Mouse (Mus musculus) left cerebral cortex, postnatal 36 days (tissue): ENCODE measurements around the gene Sarnp. TPM values are rescaled to one million over a fixed set of nuclear protein-coding genes. Genes with fewer than 3 reads are reported as not detected.

Source experiments
- DNase-seq, 2 experiments: peaks; one replicate each; pipeline ENCODE4 v3.0.0; 2021 to 2022; ENCODE audit warnings: low spot score in 2 of 2, mixed read lengths in 1 of 2
- intact Hi-C: fragments of 180-260 bp; cut with DNase I; formaldehyde crosslinking; loops from one replicate; pipeline ENCODE4 v1.15.1; 2025
- total RNA-seq, 2 experiments: library from RNA; stranded (reverse); gene quantifications; 2 replicates each; pipeline ENCODE4 v1.2.3; 2021

Gene Sarnp
- total RNA-seq, 2 experiments from 2014 or later, result 32.9 to 40.9 TPM

DNA sequence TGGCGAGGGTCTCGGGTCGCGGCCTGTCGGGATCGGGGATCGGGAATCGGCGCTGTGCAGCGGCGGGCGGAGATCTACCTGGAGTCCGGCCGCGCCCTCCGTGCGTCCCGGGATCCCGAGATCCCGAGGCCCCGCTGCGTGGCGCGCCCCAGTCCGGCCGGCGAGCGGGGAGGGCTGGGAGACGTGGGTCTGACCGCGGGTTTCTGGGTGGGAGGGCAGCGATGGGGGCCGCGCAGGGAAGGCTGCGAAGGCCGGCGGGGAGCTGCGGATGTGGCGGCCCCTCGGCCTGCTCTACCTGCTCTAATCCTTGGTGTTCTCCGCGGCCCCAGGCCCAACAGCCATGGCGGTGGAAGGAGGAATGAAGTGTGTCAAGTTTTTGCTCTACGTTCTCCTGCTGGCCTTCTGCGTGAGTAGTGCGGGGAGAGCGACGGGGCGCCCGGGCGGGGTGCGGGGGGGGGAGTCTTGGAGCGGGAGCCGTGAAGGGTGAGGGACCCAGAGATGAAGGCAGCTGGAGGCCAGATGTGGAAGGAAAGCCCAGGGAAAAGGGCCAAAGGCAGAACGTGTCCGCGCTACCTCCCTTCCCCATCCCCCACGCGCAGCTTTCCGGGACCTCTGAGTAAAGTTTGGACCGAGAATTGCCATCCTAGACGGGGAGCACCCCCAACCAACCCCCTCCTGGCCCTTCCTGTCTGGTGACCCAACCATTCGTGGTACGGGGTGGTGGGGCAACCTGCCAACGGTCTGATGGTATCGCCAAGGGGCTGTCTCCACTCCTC, 93.1 kb downstream of the Sarnp start:
- no peak for DNase-seq
- intact Hi-C loops, result no loop called here

DNA sequence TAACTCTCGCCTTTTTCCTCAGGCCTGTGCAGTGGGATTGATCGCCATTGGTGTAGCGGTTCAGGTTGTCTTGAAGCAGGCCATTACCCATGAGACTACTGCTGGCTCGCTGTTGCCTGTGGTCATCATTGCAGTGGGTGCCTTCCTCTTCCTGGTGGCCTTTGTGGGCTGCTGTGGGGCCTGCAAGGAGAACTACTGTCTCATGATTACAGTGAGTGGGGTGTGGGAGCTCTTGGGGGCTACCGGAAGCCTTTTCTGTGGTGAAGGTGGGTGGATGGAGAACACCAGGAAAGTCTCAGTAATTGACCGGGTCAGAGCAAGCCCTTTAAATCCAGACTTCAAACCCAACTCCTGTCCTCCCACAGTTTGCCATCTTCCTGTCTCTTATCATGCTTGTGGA, 94.3 kb downstream of the Sarnp start:
- DNase-seq, result no peak
- intact Hi-C loops, result no loop called here

DNA sequence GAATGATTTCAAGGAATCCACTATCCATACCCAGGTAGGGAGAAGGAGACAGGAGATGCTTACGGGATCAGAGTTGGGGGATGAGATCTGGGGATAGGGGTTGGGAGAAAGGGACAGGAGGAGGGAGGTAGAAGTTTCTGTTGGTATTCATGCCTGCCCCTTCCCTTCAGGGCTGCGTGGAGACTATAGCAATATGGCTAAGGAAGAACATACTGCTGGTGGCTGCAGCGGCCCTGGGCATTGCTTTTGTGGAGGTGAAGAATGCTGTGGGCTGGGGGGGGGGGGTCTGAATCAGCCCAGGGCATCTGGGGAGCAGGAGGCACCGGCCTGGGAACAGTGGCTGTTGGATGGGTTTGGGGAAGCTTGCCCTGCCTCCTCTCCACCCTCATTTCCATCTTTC, 95.1 kb downstream of the Sarnp start:
- intact Hi-C loops, result no loop called here

DNA sequence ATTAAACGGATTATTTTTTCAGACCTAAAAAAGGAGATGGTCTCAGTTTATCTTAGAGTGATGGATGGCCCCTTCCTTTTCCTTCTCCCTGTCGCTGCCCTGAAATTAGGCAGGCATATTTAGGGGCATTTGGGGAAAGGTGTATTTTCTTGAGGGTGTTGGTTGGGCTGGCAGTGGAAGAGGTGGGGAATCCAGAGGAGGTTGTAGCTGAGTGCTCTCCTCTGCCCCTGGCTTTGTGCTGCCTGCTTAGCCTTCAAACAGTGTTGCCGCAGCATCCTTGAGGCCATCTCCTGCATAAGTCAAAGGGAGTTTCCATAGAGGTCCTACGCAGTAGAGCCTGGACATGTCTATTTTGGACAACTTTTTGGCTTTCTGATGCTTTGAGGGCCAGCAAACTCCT, 95.7 kb downstream of the Sarnp start:
- intact Hi-C loops, result no loop called here
- DNase-seq, result no peak

More for the DNA sequence above, 95.1 kb downstream of the Sarnp start:
- no peak for DNase-seq

DNA sequence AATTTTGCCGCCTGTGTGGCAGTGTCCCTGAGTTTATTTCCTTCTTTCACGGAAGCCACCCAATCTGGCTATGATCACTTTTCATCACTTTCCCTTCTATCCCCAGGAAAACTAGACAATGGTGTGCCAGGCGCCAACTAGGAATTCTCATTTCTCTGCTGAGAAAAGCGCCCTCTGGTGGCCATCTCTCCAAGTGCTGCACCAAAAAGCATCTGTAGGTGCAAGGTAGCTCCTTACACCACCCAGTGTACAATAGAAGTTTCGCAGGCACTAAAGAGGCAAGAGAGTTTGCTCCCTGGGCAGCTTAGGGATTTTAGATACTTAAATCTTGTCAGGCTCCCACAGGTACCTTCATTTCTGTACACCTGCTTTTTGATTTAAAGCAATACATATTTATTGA, 96.1 kb downstream of the Sarnp start:
- DNase-seq, result peak; percentile 84 to 85
- intact Hi-C loops, result no loop called here

DNA sequence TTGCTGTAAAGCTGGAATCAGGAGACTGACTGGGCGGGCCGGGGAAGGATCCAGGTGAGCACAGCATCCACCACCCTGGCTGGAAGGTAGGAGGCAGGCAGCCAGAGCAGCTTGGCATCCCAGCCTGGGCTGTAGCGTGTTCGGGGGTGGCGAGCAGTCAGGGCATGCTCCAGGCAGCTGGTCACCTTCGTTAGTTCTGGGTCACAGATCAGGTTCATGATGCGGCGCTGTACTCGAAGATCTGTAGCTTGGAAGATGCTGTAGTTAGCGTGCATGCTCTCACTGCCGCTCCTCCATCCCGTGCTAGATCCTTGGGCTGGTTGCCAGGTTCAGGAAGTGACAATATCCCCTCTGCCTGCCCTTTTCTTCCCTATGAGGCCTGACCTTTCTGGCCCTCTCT, 96.6 kb downstream of the Sarnp start:
- DNase-seq, result no peak
- intact Hi-C loops, result no loop called here

DNA sequence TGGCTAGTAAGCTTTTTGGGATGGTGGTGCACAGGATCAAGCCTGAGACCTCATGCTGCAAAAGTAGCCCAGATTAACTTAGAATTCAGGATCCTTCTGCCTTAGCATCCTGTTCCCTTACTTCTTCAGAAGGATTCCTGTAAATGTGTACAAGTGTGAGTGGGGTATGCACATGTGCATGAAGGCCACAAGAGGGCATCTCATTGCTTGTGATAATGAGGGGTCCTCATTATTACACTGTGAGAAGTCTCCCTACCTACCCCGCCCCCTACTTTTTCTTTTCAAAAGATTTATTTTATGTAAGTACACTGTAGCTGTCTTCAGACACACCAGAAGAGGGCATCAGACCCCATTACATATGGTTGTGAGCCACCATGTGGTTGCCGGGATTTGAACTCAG, 98.4 kb downstream of the Sarnp start:
- intact Hi-C loops, result no loop called here
- no peak for DNase-seq

DNA sequence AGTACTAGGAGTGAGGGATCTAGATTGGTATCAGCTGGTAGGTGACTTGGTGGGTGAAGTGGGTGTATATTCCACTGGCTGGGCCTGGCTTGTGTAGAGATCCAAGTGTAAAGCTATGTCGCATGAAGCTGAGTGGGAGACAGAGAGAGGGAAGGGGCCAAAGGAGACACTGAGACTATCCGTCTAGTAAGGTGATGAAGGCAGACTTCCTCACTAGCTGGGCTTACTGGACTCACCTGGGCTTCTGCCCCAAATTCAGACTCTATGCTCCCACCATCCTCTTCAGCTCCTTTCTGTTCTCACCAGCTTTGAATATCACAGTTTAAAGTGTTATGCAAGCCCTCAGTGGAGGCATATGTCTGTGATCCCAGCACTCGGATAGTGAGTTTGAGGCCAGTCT, 99.5 kb downstream of the Sarnp start:
- intact Hi-C loops, result no loop called here
- DNase-seq, result no peak

DNA sequence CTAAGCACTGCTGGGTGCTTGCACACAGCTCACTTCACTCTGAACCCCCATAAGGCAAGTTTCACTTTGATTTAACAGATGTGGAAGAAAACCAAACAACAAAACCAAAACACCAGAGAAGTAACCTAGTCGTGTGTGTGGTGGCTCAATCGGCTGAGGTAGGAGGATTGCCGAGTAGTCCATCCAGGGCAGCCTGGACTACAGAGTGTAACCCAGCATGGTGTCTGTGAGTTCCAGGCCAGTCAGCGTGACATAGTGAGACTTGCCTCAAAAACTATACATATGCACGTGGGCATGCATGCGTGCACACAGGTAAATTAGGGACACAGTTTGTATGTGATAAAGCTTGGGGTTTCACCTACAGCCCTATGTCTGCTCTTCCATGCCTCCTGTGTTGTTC, 100.3 kb downstream of the Sarnp start:
- intact Hi-C loops, result no loop called here
- no peak for DNase-seq

DNA sequence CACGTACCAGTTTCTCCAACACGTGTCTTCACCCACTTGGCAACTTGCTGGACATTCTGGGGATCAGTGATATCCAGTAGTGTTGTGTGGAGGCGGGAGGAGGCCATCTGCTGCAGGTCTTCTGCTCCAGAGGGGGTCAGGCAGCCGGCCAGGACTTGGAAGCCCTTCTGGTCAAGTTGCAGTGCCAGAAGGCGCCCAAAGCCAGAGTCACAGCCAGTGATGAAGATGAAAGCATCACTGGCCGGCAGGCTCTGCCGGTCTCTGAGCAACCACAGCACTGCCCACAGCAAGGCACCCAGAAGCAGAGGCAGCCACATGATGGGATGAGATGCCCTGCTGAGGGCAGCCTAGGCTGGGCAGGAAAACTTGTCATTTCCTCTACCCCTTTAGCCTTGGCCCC, 101.1 kb downstream of the Sarnp start:
- peak in 1 of 2 experiments; percentile 33 for DNase-seq
- intact Hi-C loops, result no loop called here

DNA sequence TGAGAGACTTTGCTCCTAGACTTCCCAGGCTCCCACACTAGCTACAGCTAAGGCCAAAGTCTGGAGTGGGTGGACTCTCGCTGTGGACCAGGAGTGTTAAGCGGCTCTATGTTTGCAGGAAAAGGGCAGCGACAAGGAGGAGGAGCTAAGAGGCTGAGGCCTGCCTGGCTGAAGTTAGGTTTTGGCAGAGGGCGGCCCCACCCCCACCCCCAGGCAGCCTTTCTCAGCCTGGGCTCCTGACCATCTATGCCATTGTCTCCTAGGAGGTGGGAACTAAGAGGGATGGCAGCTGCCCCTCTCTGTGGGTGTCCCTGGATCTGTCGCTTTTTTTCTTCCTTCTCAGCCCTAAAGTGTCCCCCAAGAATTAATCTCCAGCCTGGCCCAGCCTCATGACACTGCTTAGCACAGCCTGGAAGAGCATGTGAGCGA, 102.1 kb downstream of the Sarnp start:
- intact Hi-C loops, result no loop called here
- DNase-seq, result no peak

DNA sequence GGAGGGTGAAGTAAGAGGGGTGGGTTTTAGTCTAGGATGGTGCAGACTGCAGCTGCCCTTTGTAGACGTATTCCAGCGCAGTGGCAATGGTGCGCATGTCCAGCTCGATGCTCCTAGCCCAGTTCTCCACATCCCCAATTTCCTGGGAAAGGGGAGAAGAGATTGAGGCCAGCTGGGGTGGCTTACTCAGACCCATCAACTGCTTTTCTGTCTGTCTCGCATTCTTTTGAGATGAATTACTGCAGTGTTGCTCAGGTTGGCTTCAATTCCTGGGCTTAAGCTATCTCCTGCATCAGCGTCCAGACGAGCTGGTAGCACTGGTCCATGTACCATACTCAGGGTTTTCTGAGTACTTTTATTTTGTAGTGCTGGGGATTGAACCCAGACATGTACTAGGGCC, 102.8 kb downstream of the Sarnp start:
- intact Hi-C loops, result no loop called here
- DNase-seq, result no peak

DNA sequence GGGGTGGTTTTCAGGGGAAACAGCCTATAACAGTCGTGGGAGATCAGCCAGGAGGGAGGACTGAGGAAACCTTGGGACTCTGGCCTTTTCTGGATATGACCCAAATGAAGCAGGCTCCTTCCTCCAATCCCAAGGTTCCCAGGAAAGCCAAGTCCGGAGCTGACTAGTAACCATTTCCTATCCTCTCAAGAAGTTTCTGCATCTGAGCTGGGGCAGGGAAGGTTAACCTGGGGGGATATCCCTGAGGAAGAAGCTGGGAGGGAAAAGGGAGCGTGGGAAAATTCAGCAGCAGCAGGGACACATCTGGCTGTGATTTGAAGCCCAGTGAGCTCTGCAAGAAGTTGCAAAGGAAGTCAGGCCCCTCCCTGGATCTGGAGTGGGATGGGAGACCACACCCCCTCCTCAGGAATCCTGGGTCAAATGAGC, 103.6 kb downstream of the Sarnp start:
- intact Hi-C loops, result no loop called here
- DNase-seq, result no peak

DNA sequence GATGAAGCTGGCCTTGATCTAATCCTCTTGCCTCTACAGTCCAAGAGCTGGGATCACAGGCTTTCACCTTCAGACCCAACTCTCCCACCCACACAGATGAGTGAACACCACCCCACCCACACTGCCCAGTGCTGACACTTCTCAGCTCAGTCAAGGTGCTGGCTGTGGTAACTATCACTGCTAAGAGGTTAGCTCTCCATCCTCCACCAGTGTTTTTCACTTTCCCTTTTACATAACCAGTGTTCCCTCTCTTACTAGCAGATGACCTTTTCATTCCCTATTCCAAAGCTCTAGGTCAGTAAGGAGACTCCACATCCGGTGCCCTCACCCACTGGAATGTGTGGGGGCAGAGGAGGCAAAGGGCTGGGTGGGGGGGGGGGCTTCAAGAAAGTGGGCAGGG, 104.1 kb downstream of the Sarnp start:
- intact Hi-C loops, result no loop called here
- no peak for DNase-seq

DNA sequence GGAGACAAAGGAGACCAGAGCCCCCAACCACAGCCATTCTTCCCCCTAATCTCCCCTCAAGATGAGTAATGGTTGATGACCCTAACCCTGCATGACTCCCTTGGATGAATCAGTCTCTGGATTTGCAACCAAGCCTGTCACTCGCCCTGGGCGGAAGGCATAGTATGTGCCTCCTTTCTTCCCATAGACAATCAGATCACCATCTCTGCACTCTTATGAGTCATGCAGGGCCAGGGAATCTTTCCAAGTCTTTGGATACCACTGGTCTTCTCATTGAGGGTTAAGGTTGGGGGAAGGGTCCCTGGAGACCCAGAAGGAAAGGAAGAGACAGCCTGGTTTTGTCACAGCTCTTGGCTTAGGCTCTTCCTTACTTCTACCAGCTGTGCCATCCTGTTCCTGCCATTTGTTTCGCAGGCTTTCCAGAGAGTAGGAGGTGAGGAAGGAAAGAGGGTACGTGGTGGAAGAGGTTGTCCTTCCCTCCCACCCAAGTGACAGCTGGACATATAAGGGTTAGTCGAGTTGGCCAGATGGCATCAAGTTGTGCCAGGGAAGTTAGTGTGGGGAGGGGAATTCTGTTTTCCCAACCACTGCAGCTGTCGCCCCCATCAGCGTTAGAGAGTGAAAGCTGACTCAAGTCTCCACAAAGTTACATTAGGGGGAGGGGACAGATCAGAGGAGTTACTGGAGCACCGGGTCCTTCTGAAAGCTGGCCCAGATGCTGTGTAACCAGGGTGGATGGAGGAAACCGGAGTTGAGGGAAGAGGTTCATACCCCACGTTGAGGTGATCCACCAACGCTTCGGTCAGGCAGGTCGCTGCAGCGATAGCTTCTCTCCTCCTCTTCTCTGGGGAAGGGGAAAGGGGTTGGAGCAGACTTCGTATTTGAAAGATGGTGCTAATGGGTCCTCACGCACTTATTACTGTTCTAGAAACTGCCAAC, 105.0 kb downstream of the Sarnp start:
- intact Hi-C loops, result no loop called here
- no peak for DNase-seq

DNA sequence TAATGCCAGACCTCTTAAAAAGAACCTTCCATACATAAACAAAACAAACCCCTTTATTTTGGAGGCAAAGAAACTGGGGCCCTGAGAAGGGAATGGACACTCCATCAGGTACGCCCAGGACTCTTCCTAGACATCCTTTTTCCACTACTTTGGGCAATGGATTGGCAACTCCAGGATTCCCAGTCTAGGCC, 105.6 kb downstream of the Sarnp start, which contains the start of gene Rdh5:
TSS of gene Rdh5 (minus strand) at position 67 of the 191 bp plus-strand sequence.
- no peak for DNase-seq
- intact Hi-C loops, result no loop called here

DNA sequence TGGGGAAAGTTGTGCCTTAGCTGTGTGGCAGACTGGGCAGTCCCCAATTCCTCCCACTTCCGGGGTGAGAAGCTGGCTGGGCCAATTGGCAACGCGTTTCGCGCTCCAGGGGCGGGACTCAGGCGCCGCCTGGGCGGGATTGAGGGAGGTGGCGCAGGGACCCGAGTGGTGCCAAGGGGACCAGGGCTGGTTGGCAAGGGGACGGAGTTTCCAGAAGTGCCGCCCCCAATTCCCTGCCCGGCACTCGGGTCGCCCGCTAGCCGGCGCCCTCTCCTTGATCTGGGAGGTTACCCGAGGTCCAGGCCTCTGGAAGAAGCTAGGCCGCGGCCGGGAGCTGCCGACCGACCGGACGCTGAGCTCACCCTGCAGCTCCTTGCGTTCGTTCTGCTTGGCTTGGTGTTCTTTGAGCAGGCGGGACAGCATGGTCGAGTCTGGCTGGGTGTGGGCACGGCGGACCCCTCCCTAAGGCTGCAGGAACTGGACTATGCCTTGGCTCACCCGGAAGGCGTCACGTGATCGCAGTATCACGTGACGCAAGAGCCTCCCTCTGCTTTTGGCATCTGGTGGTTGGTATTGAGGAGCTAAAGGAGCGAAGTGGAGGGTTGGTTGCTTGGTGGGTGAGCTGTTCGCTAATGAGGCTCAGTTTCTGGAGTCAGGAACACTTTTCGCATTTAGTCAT, 106.0 kb downstream of the Sarnp start:
- peak; percentile 93 to 95 for DNase-seq
- intact Hi-C loops, result no loop called here

DNA sequence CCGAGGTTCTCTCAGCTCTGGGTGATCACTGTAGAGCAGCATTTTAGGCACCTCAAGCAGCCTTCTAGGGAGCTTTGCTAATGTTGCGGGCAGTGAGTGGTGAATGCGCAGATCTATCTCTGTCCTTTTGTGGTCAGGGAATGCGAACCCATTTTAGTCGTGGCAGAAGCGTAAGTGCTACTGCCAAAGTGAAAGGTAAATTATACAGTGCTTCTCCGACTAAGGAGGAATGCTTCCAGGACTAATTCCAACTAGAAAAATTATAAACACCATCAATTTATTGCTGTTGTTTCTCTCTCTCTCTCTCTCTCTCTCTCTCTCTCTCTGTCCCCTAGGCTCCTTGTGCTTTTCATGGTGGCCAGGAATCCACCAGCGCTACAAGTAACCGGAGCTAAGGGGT, 106.8 kb downstream of the Sarnp start, which contains the start of gene Bloc1s1:
TSS of gene Bloc1s1 (minus strand) at position 101 of the 400 bp plus-strand sequence.
- no peak for DNase-seq
- intact Hi-C loops, result no loop called here
